Mouse (Mus musculus) liver, embryonic 14.5 days (tissue): Measurements from ENCODE around the gene Bmp5. TPM values are rescaled to one million over a fixed set of nuclear protein-coding genes. Genes with fewer than 3 reads are reported as not detected.

Experiments used
- ATAC-seq: fragments of 200-750 bp; cut with Nextera tagmentation; 2 replicates; pipeline ENCODE4 v1.8.0; 2017; ENCODE audit warnings: moderate number of reproducible peaks, mild to moderate bottlenecking, moderate library complexity; ENCODE audit not compliant: insufficient read depth
- DNase-seq, 3 experiments: peaks; one replicate each; pipeline ENCODE4 v3.0.0-alpha.2; 2012 to 2013; ENCODE audit warnings: low read depth in 3 of 3, low spot score in 3 of 3
- H3K27ac ChIP-seq: fragments of 300-500 bp; sonication (generic); 2 replicates; pipeline ENCODE4 v1.5.1; 2014; ENCODE audit warnings: moderate library complexity, mild to moderate bottlenecking, control low read depth, inconsistent platforms
- H3K27me3 ChIP-seq: fragments of 300-500 bp; sonication (generic); 2 replicates; pipeline ENCODE4 v1.6.1; 2014; ENCODE audit warnings: mild to moderate bottlenecking, low read length, moderate library complexity; ENCODE audit not compliant: control insufficient read depth, insufficient read depth
- H3K36me3 ChIP-seq: fragments of 300-500 bp; sonication (generic); replicated peaks from 2 replicates; pipeline ENCODE4 v1.6.1; 2014; ENCODE audit warnings: low read depth; ENCODE audit not compliant: control insufficient read depth, insufficient read depth
- H3K4me1 ChIP-seq, 2 experiments: fragments of 200-500 bp in 1 of 2; fragments of 300-500 bp in 1 of 2; sonication (generic) in 1 of 2; replicated peaks; 2 replicates each; pipeline ENCODE4 v1.6.1; 2012 to 2014; ENCODE audit warnings: antibody characterized with exemption in 1 of 2, inconsistent platforms in 1 of 2, low read length in 1 of 2; ENCODE audit not compliant: control insufficient read depth in 2 of 2, insufficient read depth in 2 of 2
- H3K4me2 ChIP-seq: fragments of 300-500 bp; sonication (generic); 2 replicates; pipeline ENCODE4 v1.6.1; 2014; ENCODE audit warnings: low read depth, mild to moderate bottlenecking, control low read depth, moderate library complexity
- H3K4me3 ChIP-seq, 2 experiments: fragments of 200-500 bp in 1 of 2; fragments of 300-500 bp in 1 of 2; sonication (generic) in 1 of 2; 2 replicates each; pipeline ENCODE4 v1.5.1; 2012 to 2014; ENCODE audit warnings: low read depth in 2 of 2, low read length in 2 of 2, mild to moderate bottlenecking in 2 of 2, control low read depth in 1 of 2, inconsistent platforms in 1 of 2, moderate library complexity in 1 of 2; ENCODE audit not compliant: insufficient read depth in 1 of 2
- H3K9ac ChIP-seq: fragments of 300-500 bp; sonication (generic); replicated peaks from 2 replicates; pipeline ENCODE4 v1.6.1; 2014; ENCODE audit warnings: mild to moderate bottlenecking, control low read depth, moderate library complexity
- H3K9me3 ChIP-seq: fragments of 300-500 bp; sonication (generic); 2 replicates; pipeline ENCODE4 v1.6.1; 2016; ENCODE audit warnings: low read length, mixed read lengths; ENCODE audit not compliant: control insufficient read depth
- CTCF ChIP-seq: IDR thresholded peaks from 2 replicates; pipeline ENCODE4 v1.5.1; 2016; ENCODE audit warnings: antibody characterized with exemption, low read depth, control low read depth
- EP300 ChIP-seq: IDR thresholded peaks from 2 replicates; pipeline ENCODE4 v1.6.1; 2016; ENCODE audit warnings: antibody characterized with exemption, low read depth
- WGBS: fragments of 180-500 bp; shearing (Covaris S2); extraction: QIAGEN DNeasy Blood & Tissue Kit; methylation state at CpG from one replicate; pipeline ENCODE4 v1.1.7; 2014; ENCODE audit not compliant: insufficient replicate concordance; 5-methylcytosine and 5-hydroxymethylcytosine counted together
- polyA plus RNA-seq, 2 experiments: library from polyadenylated mRNA; depleted of rRNA in 1 of 2; stranded (reverse) in 1 of 2; unstranded in 1 of 2; fragments of >200 nt; fragmentation: Nextera tagmentation in 1 of 2; extraction: Ambion mirVana in 1 of 2; gene quantifications; 2 replicates each; pipeline versions ENCODE4 v1.2.1 to v1.2.3; 2012 to 2014

Bmp5 gene
- polyA plus RNA-seq (2012; rRNA removed): 0.94 and 1.7 TPM in 2 replicates
- polyA plus RNA-seq (2014; fragmentation: Nextera tagmentation; extraction: Ambion mirVana): 1.2 and 1.3 TPM in 2 replicates

DNA sequence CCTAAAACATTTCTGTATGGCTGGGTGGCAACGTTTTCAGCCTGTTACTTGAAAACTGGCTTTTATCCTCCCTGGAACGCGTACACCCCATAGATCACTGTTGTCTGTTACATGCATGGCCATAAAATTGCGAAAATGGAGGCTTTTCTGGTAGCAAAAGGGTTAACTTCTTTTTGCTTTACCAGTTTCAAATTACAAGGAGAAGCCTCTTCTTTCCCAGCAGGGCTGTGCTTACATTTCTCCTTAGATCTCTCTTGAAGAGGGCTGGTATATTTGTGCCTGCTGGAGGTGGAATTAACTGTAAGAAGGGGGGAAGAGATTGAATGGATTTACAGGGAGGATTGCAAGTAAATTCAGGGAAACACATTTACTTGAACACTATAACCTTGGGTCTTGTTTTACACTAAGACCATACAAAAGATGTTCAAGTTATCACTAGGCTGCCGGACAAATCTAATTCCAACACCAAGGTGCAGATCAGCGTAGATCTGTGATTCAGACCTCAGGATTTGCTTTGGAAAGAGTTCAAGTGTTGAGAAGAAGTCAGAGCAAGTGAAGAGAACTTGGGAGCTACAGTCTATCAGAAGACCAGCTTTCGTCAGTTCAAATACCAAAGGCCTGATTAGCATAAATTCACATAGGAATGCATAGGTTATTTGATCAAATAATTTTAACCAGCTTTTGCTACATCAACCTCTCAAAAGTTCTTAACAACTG lies at the start of gene Bmp5:
Gene Bmp5, plus strand, starts transcription at position 236 of the 717 bp plus-strand sequence.
- Histone ChIP-seq H3K9me3 (no peaks in the 10 kb centered on the region), H3K27ac (no peak within 1 kb of the TSS), H3K27me3 (no peaks in the 10 kb centered on the region), H3K9ac (no peak within 1 kb of the TSS), H3K36me3 (no peaks in the 10 kb centered on the region), H3K4me1 (no peaks in the 10 kb centered on the region), H3K4me2 (no peak within 1 kb of the TSS), H3K4me3 (peak within 1 kb of the TSS in 1 of 2 experiments; percentile 42; a peak in 3 of 4 replicates)
- ATAC-seq (no peak), DNase-seq (no peak)
- 47% methylated on average over 7 of the region's 7 CpGs for WGBS
- TF ChIP-seq EP300 (no peak), CTCF (no peak)

GRCm38 (mm10) chr9:75760075-75760474 lies 15.1 kb upstream of the Bmp5 start:
- Histone ChIP-seq H3K4me1 (no peaks in the 10 kb centered on the region), H3K4me3 (no peak overlapping the region), H3K27ac (no peak overlapping the region), H3K4me2 (no peak overlapping the region), H3K9ac (no peak overlapping the region), H3K9me3 (no peaks in the 10 kb centered on the region), H3K27me3 (no peaks in the 10 kb centered on the region), H3K36me3 (no peaks in the 10 kb centered on the region)
- WGBS: 12% methylated on average over 5 of the region's 5 CpGs
- TF ChIP-seq EP300 (no peak), CTCF (peak; percentile 43; the same call in 1 of the 2 replicates)
- DNase-seq: no peak
- ATAC-seq: no peak

- H3K36me3 ChIP-seq: no peaks in the 10 kb centered on the region
- WGBS: 59% methylated on average over 2 of the region's 2 CpGs
- no peak overlapping the region for H3K27ac ChIP-seq
- DNase-seq (no peak), ATAC-seq (no peak)
- H3K27me3 ChIP-seq: no peaks in the 10 kb centered on the region
- no peaks in the 10 kb centered on the region for H3K9me3 ChIP-seq
- H3K4me1 ChIP-seq: no peaks in the 10 kb centered on the region
- TF ChIP-seq EP300: no peak
- no peak for TF ChIP-seq CTCF
- H3K9ac ChIP-seq: no peak overlapping the region
- H3K4me3 ChIP-seq: no peak overlapping the region
- no peak overlapping the region for H3K4me2 ChIP-seq
Measured at GRCm38 (mm10) chr9:75761567-75761966, 13.6 kb upstream of the Bmp5 start.

DNA sequence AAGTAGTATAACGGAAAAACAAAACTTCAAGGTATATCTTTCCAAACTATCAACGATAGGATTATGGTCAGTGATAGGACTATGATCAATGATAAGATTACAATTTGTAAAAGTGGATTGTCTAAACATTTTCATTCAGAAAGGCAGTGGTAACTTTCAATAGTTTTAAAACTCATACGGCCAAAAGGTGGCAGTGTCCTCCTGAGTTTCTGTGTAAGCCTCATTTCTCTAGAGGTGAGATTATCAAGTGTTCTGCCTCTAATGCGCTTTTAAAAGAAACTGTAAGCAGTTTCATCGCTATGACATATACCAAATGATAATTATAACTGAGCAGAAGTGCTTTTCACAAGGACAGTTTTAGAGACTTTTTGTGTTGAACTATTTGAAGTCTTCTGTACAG lies 12.7 kb upstream of the Bmp5 start:
- Histone ChIP-seq H3K9ac (no peak overlapping the region), H3K36me3 (no peaks in the 10 kb centered on the region), H3K4me2 (no peak overlapping the region), H3K4me1 (no peaks in the 10 kb centered on the region), H3K9me3 (no peaks in the 10 kb centered on the region), H3K27me3 (no peaks in the 10 kb centered on the region), H3K4me3 (no peak overlapping the region), H3K27ac (no peak overlapping the region)
- ATAC-seq: no peak
- DNase-seq: peak in 1 of 3 experiments; percentile 24
- 25% methylated on average over 5 of the region's 5 CpGs for WGBS
- TF ChIP-seq CTCF (peak; percentile 24; the same call in 1 of the 2 replicates), EP300 (no peak)

GRCm38 (mm10) chr9:75764792-75765191 lies 10.4 kb upstream of the Bmp5 start:
- no peaks in the 10 kb centered on the region for H3K36me3 ChIP-seq
- no peaks in the 10 kb centered on the region for H3K27me3 ChIP-seq
- no peak overlapping the region for H3K4me2 ChIP-seq
- H3K27ac ChIP-seq: no peak overlapping the region
- 0 out of 4 replicates have a peak, but pooled peaks cover 0 to 3% of the 10 kb centered on the region in 2 experiments for H3K4me1 ChIP-seq
- no peak for TF ChIP-seq EP300
- no peak for TF ChIP-seq CTCF
- 71% methylated on average over 7 of the region's 7 CpGs for WGBS
- no peak overlapping the region for H3K4me3 ChIP-seq
- ATAC-seq: no peak
- no peak overlapping the region for H3K9ac ChIP-seq
- H3K9me3 ChIP-seq: no peaks in the 10 kb centered on the region
- DNase-seq: no peak
